ENCODE assay signal across 16 mouse cellular contexts in genomic region chr10:40006963-40007362, GRCm38 (mm10). TPM values are rescaled to one million over a fixed set of nuclear protein-coding genes. Genes with fewer than 3 reads are reported as not detected.
DNase-seq lines count a peak whose midpoint lies in the region; ATAC-seq and TF ChIP-seq lines count a peak whose summit lies in the region.
"Had no signal": no experiment of that assay in that cellular context is flagged by ENCODE, and none has a peak within 500 bp of the region (broad histone marks: within the 10 kb centered on the region; RNA-seq: fewer than 3 reads in every experiment).

No protein-coding gene starts in this region.

- no peak for TF ChIP-seq EP300 in lung, postnatal 0 days (IDR thresholded peaks at IDR 0.05)
- no peak for TF ChIP-seq EP300 in stomach, postnatal 0 days (optimal IDR thresholded peaks at IDR 0.05)

- H3K9me3 ChIP-seq in lung, postnatal 0 days (ENCODE audit: low read length): no peaks in the 10 kb centered on the region
- no peaks in the 10 kb centered on the region for H3K9me3 ChIP-seq in stomach, postnatal 0 days (ENCODE audit: control insufficient read depth, low read length)
- H3K9me3 ChIP-seq: midbrain, embryonic 13.5 days had no signal

- no peak overlapping the region for H3K9ac ChIP-seq in lung, postnatal 0 days (replicated peaks; ENCODE audit: low read depth)
- no peak overlapping the region for H3K9ac ChIP-seq in stomach, postnatal 0 days (ENCODE audit: low read length)
- H3K9ac ChIP-seq: midbrain, embryonic 13.5 days had no signal

- no peak overlapping the region for H3K4me3 ChIP-seq in lung, postnatal 0 days (ENCODE audit: low read depth, low read length)
- no peak overlapping the region for H3K4me3 ChIP-seq in stomach, postnatal 0 days (ENCODE audit: low read depth, low read length)
- H3K4me3 ChIP-seq: left cerebral cortex, adult 2 months; midbrain, embryonic 13.5 days had no signal

- H3K27me3 ChIP-seq in lung, postnatal 0 days (replicated peaks; ENCODE audit: insufficient read depth, low read length): no peaks in the 10 kb centered on the region
- H3K27me3 ChIP-seq in stomach, postnatal 0 days (ENCODE audit: control insufficient read depth, insufficient read depth, low read length): no peaks in the 10 kb centered on the region
- H3K27me3 ChIP-seq: midbrain, embryonic 13.5 days had no signal

- no peaks in the 10 kb centered on the region for H3K4me1 ChIP-seq in lung, postnatal 0 days (ENCODE audit: insufficient read depth, low read depth, low read length)
- H3K4me1 ChIP-seq in stomach, postnatal 0 days (replicated peaks; ENCODE audit: control insufficient read depth, insufficient read depth): no peaks in the 10 kb centered on the region
- H3K4me1 ChIP-seq: midbrain, embryonic 13.5 days had no signal

- DNase-seq in heart, adult 11 months: peak; percentile 90
- DNase-seq in heart, postnatal 25 days (ENCODE audit: low spot score): no peak
- peak; percentile 11 for DNase-seq in lung, postnatal 10 days
- no peak for DNase-seq in lung, postnatal 0 days (ENCODE audit: low spot score)
- peak; percentile 14 for DNase-seq in brain, adult 2 months (ENCODE audit: low read depth, low spot score)
- DNase-seq in stomach, postnatal 0 days (ENCODE audit: low spot score): peak; percentile 21
- no peak for DNase-seq in left cerebral cortex, adult 8-10 months (ENCODE audit: low spot score in 2 of 2)
- DNase-seq: cerebellum, adult 2 months; kidney, adult 2 months; lung, postnatal 36 days; thymus, adult 18-20 months had no signal

- 71% methylated on average over 10 of the region's 10 CpGs for WGBS in lung, postnatal 0 days
- WGBS in stomach, postnatal 0 days: 59% methylated on average over 10 of the region's 10 CpGs

- intact Hi-C loops in heart, postnatal 25 days (cut with DNase I): no loop called here

- H3K27ac ChIP-seq in lung, postnatal 0 days (ENCODE audit: low read length): no peak overlapping the region
- no peak overlapping the region for H3K27ac ChIP-seq in stomach, postnatal 0 days (replicated peaks)
- H3K27ac ChIP-seq: left cerebral cortex, adult 2 months; midbrain, embryonic 13.5 days had no signal

- H3K36me3 ChIP-seq in lung, postnatal 0 days (ENCODE audit: insufficient read depth, low read length): no peaks in the 10 kb centered on the region
- H3K36me3 ChIP-seq in stomach, postnatal 0 days (ENCODE audit: control insufficient read depth, insufficient read depth, low read length): no peaks in the 10 kb centered on the region
- H3K36me3 ChIP-seq: midbrain, embryonic 13.5 days had no signal

- no peak for TF ChIP-seq CTCF in lung, postnatal 0 days (IDR thresholded peaks at IDR 0.05)
- no peak for TF ChIP-seq CTCF in stomach, postnatal 0 days (IDR thresholded peaks at IDR 0.05; ENCODE audit: low read depth)

- ATAC-seq in lung, postnatal 0 days: no peak
- no peak for ATAC-seq in stomach, postnatal 0 days (ENCODE audit: low FRiP score, low TSS enrichment)
- ATAC-seq: midbrain, embryonic 13.5 days had no signal

- no peak overlapping the region for H3K4me2 ChIP-seq in lung, postnatal 0 days (replicated peaks; ENCODE audit: low read depth, low read length)
- no peak overlapping the region for H3K4me2 ChIP-seq in stomach, postnatal 0 days (replicated peaks; ENCODE audit: low read depth)
- H3K4me2 ChIP-seq: midbrain, embryonic 13.5 days had no signal

RNA-seq across cellular contexts. Expression of gene Mfsd4b1, which starts 18.1 kb away (rescaled TPM):
- total RNA-seq in heart, postnatal 25 days (2021): 1 to 10 TPM; 3.7 to 4.1 TPM
- polyA plus RNA-seq in lung, postnatal 0 days (2015; fragmentation: Nextera tagmentation; extraction: Ambion mirVana): 0.46 and 0.69 TPM in 2 replicates
- polyA plus RNA-seq in stomach, postnatal 0 days (2015; fragmentation: Nextera tagmentation; extraction: Ambion mirVana): 0.07 and 0.22 TPM in 2 replicates
- 1 to 10 TPM in 1 of 4 experiments, under 1 TPM in 3; 0.53 to 1.3 (median 0.79) TPM for total RNA-seq in left cerebral cortex, adult 8-10 months (2022)
- total RNA-seq: granulocyte monocyte progenitor cell, adult 5-6 weeks had no signal
- polyA plus RNA-seq: large intestine, adult 2 months had no signal

RNA-seq across cellular contexts. Expression of gene Mfsd4b5, which starts 20.5 kb away (rescaled TPM):
- total RNA-seq in heart, postnatal 25 days (2021): under 1 TPM; 0.34 to 0.44 TPM
- polyA plus RNA-seq in lung, postnatal 0 days (2015; fragmentation: Nextera tagmentation; extraction: Ambion mirVana): 0.11 and 0.13 TPM in 2 replicates
- polyA plus RNA-seq in stomach, postnatal 0 days (2015; fragmentation: Nextera tagmentation; extraction: Ambion mirVana): 0.13 and 0.16 TPM in 2 replicates
- under 1 TPM in 3 of 4 experiments, not detected in 1; 0.25 to 0.44 (median 0.27) TPM for total RNA-seq in left cerebral cortex, adult 8-10 months (2022)
- polyA plus RNA-seq: midbrain, embryonic 13.5 days had no signal

RNA-seq across cellular contexts. Expression of gene Mfsd4b3, which starts 47.0 kb away (rescaled TPM):
- total RNA-seq in heart, postnatal 25 days (2021): 1 to 10 TPM; 4.0 to 5.7 TPM
- 0.55 and 0.57 TPM in 2 replicates for polyA plus RNA-seq in lung, postnatal 0 days (2015; fragmentation: Nextera tagmentation; extraction: Ambion mirVana)
- 1.3 and 1.7 TPM in 2 replicates for polyA plus RNA-seq in stomach, postnatal 0 days (2015; fragmentation: Nextera tagmentation; extraction: Ambion mirVana)
- under 1 TPM in 2 of 4 experiments, not detected in 2; 0.21 to 0.46 TPM for total RNA-seq in left cerebral cortex, adult 8-10 months (2022)
- polyA plus RNA-seq: cortical plate, adult 2 months; midbrain, embryonic 13.5 days had no signal

Comparison
In these comparisons a context has a peak if more than half of its experiments do, and no peak if none do; other contexts are left out.
1. DNase-seq: peak in heart, adult 11 months (single experiment), lung, postnatal 10 days (single experiment), brain, adult 2 months (single experiment) and stomach, postnatal 0 days (single experiment); none in heart, postnatal 25 days (single experiment), lung, postnatal 0 days (single experiment) and left cerebral cortex, adult 8-10 months (0 of 2).